Mouse (Mus musculus) forebrain, postnatal 0 days (tissue): Measurements from ENCODE around the gene Thap8. TPM values are rescaled to one million over a fixed set of nuclear protein-coding genes. Genes with fewer than 3 reads are reported as not detected.

ENCODE experiments used
- ATAC-seq: fragments of 200-750 bp; cut with Nextera tagmentation; 2 replicates; pipeline ENCODE4 v1.8.0; 2017; ENCODE audit warnings: mild to moderate bottlenecking, moderate library complexity
- DNase-seq: peaks from one replicate; pipeline ENCODE4 v3.0.0-alpha.2; 2015
- H3K27ac ChIP-seq: fragments of 300-500 bp; sonication (generic); 2 replicates; pipeline ENCODE4 v1.5.1; 2014; ENCODE audit warnings: low read depth, mild to moderate bottlenecking, antibody characterized with exemption, low read length, moderate library complexity, mixed read lengths
- H3K27me3 ChIP-seq: fragments of 300-500 bp; sonication (generic); 2 replicates; pipeline ENCODE4 v1.6.1; 2014; ENCODE audit warnings: mild to moderate bottlenecking, low read length, mixed read lengths; ENCODE audit not compliant: insufficient read depth
- H3K36me3 ChIP-seq: fragments of 300-500 bp; sonication (generic); 2 replicates; pipeline ENCODE4 v1.6.1; 2014; ENCODE audit warnings: mild to moderate bottlenecking, moderate library complexity; ENCODE audit not compliant: insufficient read depth
- H3K4me1 ChIP-seq: fragments of 300-500 bp; sonication (generic); 2 replicates; pipeline ENCODE4 v1.6.1; 2014; ENCODE audit warnings: antibody characterized with exemption; ENCODE audit not compliant: insufficient read depth
- H3K4me2 ChIP-seq: fragments of 300-500 bp; sonication (generic); 2 replicates; pipeline ENCODE4 v1.6.1; 2014; ENCODE audit warnings: low read depth, mild to moderate bottlenecking, moderate library complexity
- H3K4me3 ChIP-seq: fragments of 300-500 bp; sonication (generic); 2 replicates; pipeline ENCODE4 v1.5.1; 2014; ENCODE audit warnings: low read depth, low read length, mixed read lengths
- H3K9ac ChIP-seq: fragments of 300-500 bp; sonication (generic); 2 replicates; pipeline ENCODE4 v1.6.1; 2014; ENCODE audit warnings: mild to moderate bottlenecking
- H3K9me3 ChIP-seq: fragments of 300-500 bp; sonication (generic); 2 replicates; pipeline ENCODE4 v1.6.1; 2016; ENCODE audit warnings: low read length
- CTCF ChIP-seq: sonication (generic); IDR thresholded peaks from 2 replicates; pipeline ENCODE4 v1.5.1; 2016; ENCODE audit warnings: antibody characterized with exemption, control low read depth, low read depth
- WGBS: fragments of 180-500 bp; shearing (Covaris S2); extraction: QIAGEN DNeasy Blood & Tissue Kit; methylation state at CpG from one replicate; pipeline ENCODE4 v1.1.7; 2014; 5-methylcytosine and 5-hydroxymethylcytosine counted together
- polyA plus RNA-seq: library from polyadenylated mRNA; unstranded; fragments of >200 nt; fragmentation: Nextera tagmentation; extraction: Ambion mirVana; gene quantifications from 2 replicates; pipeline ENCODE4 v1.2.1, GENCODE M21; 2015
- total RNA-seq: library from RNA; depleted of rRNA; stranded (reverse); fragments of >200 nt; gene quantifications from 2 replicates; pipeline ENCODE4 v1.2.3, GENCODE M21; 2014; rRNA removed

Gene Thap8
- total and polyA plus RNA-seq, 2 experiments from 2014 or later, result 0.45 to 0.52 TPM

- Histone ChIP-seq H3K4me1 (peaks cover 7% of the 10 kb centered on the region), H3K27ac (0 out of 2 replicates have a peak overlapping the region, but pooled peaks have one; percentile 1), H3K9me3 (no peaks in the 10 kb centered on the region), H3K9ac (no peak overlapping the region), H3K36me3 (no peaks in the 10 kb centered on the region), H3K4me3 (no peak overlapping the region), H3K4me2 (no peak overlapping the region), H3K27me3 (no peaks in the 10 kb centered on the region)
- TF ChIP-seq CTCF, result no peak
- DNase-seq (peak; percentile 77), ATAC-seq (no peak)
- 11% methylated on average over 4 of the region's 4 CpGs for WGBS
Observed at GRCm38 (mm10) chr7:30333436-30333835, 53.5 kb downstream of the Thap8 start.

GRCm38 (mm10) chr7:30334563-30334962, 54.7 kb downstream of the Thap8 start:
- Histone ChIP-seq H3K4me2 (no peak overlapping the region), H3K9me3 (no peaks in the 10 kb centered on the region), H3K9ac (no peak overlapping the region), H3K4me3 (no peak overlapping the region), H3K27me3 (no peaks in the 10 kb centered on the region), H3K36me3 (no peaks in the 10 kb centered on the region), H3K27ac (no peak overlapping the region), H3K4me1 (peaks cover 7% of the 10 kb centered on the region)
- whole genome bisulfite sequencing, result 58% methylated on average over 5 of the region's 5 CpGs
- no peak for ATAC-seq
- DNase-seq, result no peak
- TF ChIP-seq CTCF, result no peak

- H3K4me2 ChIP-seq, result no peak overlapping the region
- H3K27ac ChIP-seq, result no peak overlapping the region
- WGBS, result 47% methylated on average over 6 of the region's 6 CpGs
- no peaks in the 10 kb centered on the region for H3K36me3 ChIP-seq
- H3K9me3 ChIP-seq, result no peaks in the 10 kb centered on the region
- TF ChIP-seq CTCF, result no peak
- peak; percentile 59 for DNase-seq
- peaks cover 7% of the 10 kb centered on the region for H3K4me1 ChIP-seq
- no peak overlapping the region for H3K9ac ChIP-seq
- ATAC-seq, result no peak
- no peaks in the 10 kb centered on the region for H3K27me3 ChIP-seq
- H3K4me3 ChIP-seq, result no peak overlapping the region
Observed at GRCm38 (mm10) chr7:30335688-30336087, 55.8 kb downstream of the Thap8 start.

- Histone ChIP-seq H3K9ac (0 out of 2 replicates have a peak overlapping the region, but pooled peaks have one; percentile 1), H3K4me1 (peaks cover 7% of the 10 kb centered on the region), H3K27ac (0 out of 2 replicates have a peak overlapping the region, but pooled peaks have one; percentile 3), H3K27me3 (no peaks in the 10 kb centered on the region), H3K4me3 (no peak overlapping the region), H3K4me2 (peak overlapping the region; percentile 31), H3K36me3 (no peaks in the 10 kb centered on the region), H3K9me3 (no peaks in the 10 kb centered on the region)
- ATAC-seq (peak; percentile 45), DNase-seq (peak; percentile 99)
- peak; percentile 100 for TF ChIP-seq CTCF
- 2% methylated on average over 9 of the region's 9 CpGs for WGBS
Observed at GRCm38 (mm10) chr7:30336384-30336783, 56.5 kb downstream of the Thap8 start.

GRCm38 (mm10) chr7:30339432-30340109, 59.7 kb downstream of the Thap8 start:
- Histone ChIP-seq H3K4me1 (peaks cover 4% of the 10 kb centered on the region), H3K9ac (no peak overlapping the region), H3K36me3 (no peaks in the 10 kb centered on the region), H3K27me3 (no peaks in the 10 kb centered on the region), H3K4me2 (no peak overlapping the region), H3K9me3 (no peaks in the 10 kb centered on the region), H3K27ac (no peak overlapping the region), H3K4me3 (no peak overlapping the region)
- TF ChIP-seq CTCF, result no peak
- ATAC-seq (no peak), DNase-seq (no peak)
- WGBS, result 53% methylated on average over 5 of the region's 5 CpGs

Other genes starting within 250 kb of the Thap8 start
- gene Zfp14, start 228.7 kb upstream of the Thap8 start, total RNA-seq, result 13.2 and 15.2 TPM in 2 replicates
- 5.3 and 6.9 TPM in 2 replicates for gene Zfp14, start 228.7 kb upstream of the Thap8 start, polyA plus RNA-seq
- gene Zfp82, start 207.2 kb upstream of the Thap8 start, total RNA-seq, result 8.0 and 11.0 TPM in 2 replicates
- gene Zfp82, start 207.2 kb upstream of the Thap8 start, polyA plus RNA-seq, result 5.9 and 7.3 TPM in 2 replicates
- 1.0 TPM in 1 of 2 replicates, not detected in the other for gene Gm26920, start 189.7 kb upstream of the Thap8 start, total RNA-seq
- 0.38 and 1.1 TPM in 2 replicates for gene Gm26920, start 189.7 kb upstream of the Thap8 start, polyA plus RNA-seq
- gene Zfp566, start 189.6 kb upstream of the Thap8 start, total RNA-seq, result 3.6 and 5.0 TPM in 2 replicates
- 15.6 and 19.6 TPM in 2 replicates for gene Zfp566, start 189.6 kb upstream of the Thap8 start, polyA plus RNA-seq
- gene Zfp260, start 185.3 kb upstream of the Thap8 start, total RNA-seq, result 69.8 and 81.0 TPM in 2 replicates
- gene Zfp260, start 185.3 kb upstream of the Thap8 start, polyA plus RNA-seq, result 51.2 and 55.5 TPM in 2 replicates
- gene Zfp382, start 158.2 kb upstream of the Thap8 start, total RNA-seq, result 12.3 and 25.3 TPM in 2 replicates
- gene Zfp382, start 158.2 kb upstream of the Thap8 start, polyA plus RNA-seq, result 7.8 and 15.5 TPM in 2 replicates
- 72.9 and 87.3 TPM in 2 replicates for gene Zfp146, start 110.3 kb upstream of the Thap8 start, total RNA-seq
- 6.6 and 8.7 TPM in 2 replicates for gene Zfp146, start 110.3 kb upstream of the Thap8 start, polyA plus RNA-seq
- 1.4 and 1.9 TPM in 2 replicates for gene Cox7a1, start 96.0 kb upstream of the Thap8 start, total RNA-seq
- gene Cox7a1, start 96.0 kb upstream of the Thap8 start, polyA plus RNA-seq, result 4.3 and 4.9 TPM in 2 replicates
- 162 and 176 TPM in 2 replicates for gene Capns1, start 81.3 kb upstream of the Thap8 start, total RNA-seq
- 59.3 and 65.9 TPM in 2 replicates for gene Capns1, start 81.3 kb upstream of the Thap8 start, polyA plus RNA-seq
- 71.0 and 80.9 TPM in 2 replicates for gene Polr2i, start 48.1 kb upstream of the Thap8 start, total RNA-seq
- 186 and 247 TPM in 2 replicates for gene Polr2i, start 48.1 kb upstream of the Thap8 start, polyA plus RNA-seq
- 151 and 204 TPM in 2 replicates for gene Tbcb, start 47.8 kb upstream of the Thap8 start, total RNA-seq
- gene Tbcb, start 47.8 kb upstream of the Thap8 start, polyA plus RNA-seq, result 475 and 558 TPM in 2 replicates
- not detected in 2 replicates for gene Ovol3, start 44.4 kb upstream of the Thap8 start, total RNA-seq
- not detected in 2 replicates for gene Ovol3, start 44.4 kb upstream of the Thap8 start, polyA plus RNA-seq
- 2.0 and 3.2 TPM in 2 replicates for gene Wdr62, start 325 bp downstream of the Thap8 start, total RNA-seq
- gene Wdr62, start 325 bp downstream of the Thap8 start, polyA plus RNA-seq, result 2.7 and 2.9 TPM in 2 replicates
- gene Clip3, start 11.6 kb downstream of the Thap8 start, total RNA-seq, result 105 and 108 TPM in 2 replicates
- 178 and 186 TPM in 2 replicates for gene Clip3, start 11.6 kb downstream of the Thap8 start, polyA plus RNA-seq
- gene Alkbh6, start 28.6 kb downstream of the Thap8 start, total RNA-seq, result 70.5 and 74.1 TPM in 2 replicates
- gene Alkbh6, start 28.6 kb downstream of the Thap8 start, polyA plus RNA-seq, result 117 and 127 TPM in 2 replicates
- 5.2 and 6.5 TPM in 2 replicates for gene Syne4, start 34.7 kb downstream of the Thap8 start, total RNA-seq
- 1.8 and 4.5 TPM in 2 replicates for gene Syne4, start 34.7 kb downstream of the Thap8 start, polyA plus RNA-seq
- 0.52 TPM in 1 of 2 replicates, not detected in the other for gene E130208F15Rik, start 41.6 kb downstream of the Thap8 start, total RNA-seq
- 0.31 TPM in 1 of 2 replicates, not detected in the other for gene E130208F15Rik, start 41.6 kb downstream of the Thap8 start, polyA plus RNA-seq
- 9.8 and 14.6 TPM in 2 replicates for gene Sdhaf1, start 43.8 kb downstream of the Thap8 start, total RNA-seq
- gene Sdhaf1, start 43.8 kb downstream of the Thap8 start, polyA plus RNA-seq, result 18.4 and 20.7 TPM in 2 replicates
- 25.2 and 28.0 TPM in 2 replicates for gene Lrfn3, start 82.7 kb downstream of the Thap8 start, total RNA-seq
- gene Lrfn3, start 82.7 kb downstream of the Thap8 start, polyA plus RNA-seq, result 16.4 and 20.3 TPM in 2 replicates
- 14.5 and 25.6 TPM in 2 replicates for gene Tyrobp, start 133.7 kb downstream of the Thap8 start, total RNA-seq
- 44.2 and 52.5 TPM in 2 replicates for gene Tyrobp, start 133.7 kb downstream of the Thap8 start, polyA plus RNA-seq
- gene Hcst, start 139.8 kb downstream of the Thap8 start, total RNA-seq, result 1.1 TPM in 1 of 2 replicates, not detected in the other
- 0.41 and 0.87 TPM in 2 replicates for gene Hcst, start 139.8 kb downstream of the Thap8 start, polyA plus RNA-seq
- gene Nfkbid, start 141.6 kb downstream of the Thap8 start, total RNA-seq, result 1.6 and 3.4 TPM in 2 replicates
- gene Nfkbid, start 141.6 kb downstream of the Thap8 start, polyA plus RNA-seq, result 1.1 and 1.7 TPM in 2 replicates
- gene Aplp1, start 165.4 kb downstream of the Thap8 start, total RNA-seq, result 705 and 834 TPM in 2 replicates
- gene Aplp1, start 165.4 kb downstream of the Thap8 start, polyA plus RNA-seq, result 863 and 867 TPM in 2 replicates
- 0.46 and 2.1 TPM in 2 replicates for gene Kirrel2, start 177.6 kb downstream of the Thap8 start, total RNA-seq
- 0.07 and 0.11 TPM in 2 replicates for gene Kirrel2, start 177.6 kb downstream of the Thap8 start, polyA plus RNA-seq
- gene Nphs1, start 178.2 kb downstream of the Thap8 start, total RNA-seq, result 0.08 TPM in 1 of 2 replicates, not detected in the other
- 0.06 and 0.09 TPM in 2 replicates for gene Nphs1, start 178.2 kb downstream of the Thap8 start, polyA plus RNA-seq
- gene Prodh2, start 213.5 kb downstream of the Thap8 start, total RNA-seq, result not detected in 2 replicates
- not detected in 2 replicates for gene Prodh2, start 213.5 kb downstream of the Thap8 start, polyA plus RNA-seq